Mouse (Mus musculus): ENCODE data around the gene Slc17a5.

- TF ChIP-seq CTCF (conservative IDR thresholded peaks at IDR 0.05; ENCODE audit: low read length) = peak; percentile 99
- no peak for TF ChIP-seq POU5F1 (IDR thresholded peaks at IDR 0.05; ENCODE audit: borderline replicate concordance, low read length)
These were observed 60.0 kb downstream of the Slc17a5 start for GRCm38 (mm10) chr9:78527767-78528381.

Measured in E14TG2a.4 (cell line).